Mouse (Mus musculus): Measurements from ENCODE around the gene Zfp13. TPM values are rescaled to one million over a fixed set of nuclear protein-coding genes. Genes with fewer than 3 reads are reported as not detected.

Gene Zfp13
- total and polyA plus RNA-seq, 3 experiments: 0.08 to 0.38 TPM; not detected in 1

DNA sequence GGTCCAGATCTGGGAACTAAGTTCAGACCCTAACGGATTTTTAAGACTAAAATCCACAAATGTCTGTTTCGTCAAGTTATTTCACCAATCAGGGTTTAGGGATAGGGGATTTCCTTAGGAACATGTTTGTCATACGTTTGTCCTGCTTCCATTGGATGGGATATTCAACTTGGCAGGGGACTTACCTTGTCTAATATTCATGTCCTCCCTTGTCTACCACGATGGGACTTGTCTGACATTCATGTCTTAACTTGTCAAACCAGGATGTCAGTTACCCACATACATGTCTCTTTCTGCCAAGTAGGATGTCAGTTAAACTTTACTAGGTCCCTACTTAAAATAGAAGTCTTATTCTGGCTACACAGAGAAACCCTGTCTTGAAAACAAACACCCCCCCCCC, 55.3 kb downstream of the Zfp13 start:
- no peak overlapping the region for H3K4me3 ChIP-seq (ENCODE audit: control insufficient read depth in 1 of 2, insufficient read depth in 1 of 2, low read depth in 2 of 2, low read length in 2 of 2)
- H3K27ac ChIP-seq (ENCODE audit: control insufficient read depth, low read depth, low read length): no peak overlapping the region
- H3K9ac ChIP-seq (ENCODE audit: control insufficient read depth, low read depth, low read length, poor library complexity, severe bottlenecking): no peak overlapping the region
- no peaks in the 10 kb centered on the region for H3K9me3 ChIP-seq (replicated peaks; ENCODE audit: insufficient read depth, low read length)
- no peaks in the 10 kb centered on the region for H3K27me3 ChIP-seq (ENCODE audit: control insufficient read depth in 1 of 2, insufficient read depth in 2 of 2, low read length in 2 of 2)
- peaks cover 0 to 22% of the 10 kb centered on the region in 2 experiments; a peak in 2 of 4 replicates for H3K36me3 ChIP-seq (ENCODE audit: control insufficient read depth in 1 of 2, insufficient read depth in 2 of 2, low read length in 2 of 2)
- TF ChIP-seq RCOR1 (IDR thresholded peaks at IDR 0.05; ENCODE audit: low read depth, low read length) (no peak), MAZ (IDR thresholded peaks at IDR 0.05; ENCODE audit: low read depth, low read length) (no peak), ZMIZ1 (IDR thresholded peaks at IDR 0.05; ENCODE audit: low read depth, low read length) (no peak), POLR2A (IDR thresholded peaks at IDR 0.05; ENCODE audit: control insufficient read depth in 1 of 2, insufficient read depth in 1 of 2, low read depth in 1 of 2, low read length in 2 of 2, poor library complexity in 1 of 2) (no peak), GATA1 (IDR thresholded peaks at IDR 0.05; ENCODE audit: low read depth, low read length) (no peak), POLR2AphosphoS2 (IDR thresholded peaks at IDR 0.05; ENCODE audit: low read length) (no peak), USF1 (IDR thresholded peaks at IDR 0.05; ENCODE audit: low read depth, low read length) (no peak), MXI1 (IDR thresholded peaks at IDR 0.05; ENCODE audit: low read depth, low read length) (no peak), TBP (IDR thresholded peaks at IDR 0.05; ENCODE audit: low read depth, low read length) (no peak), HCFC1 (IDR thresholded peaks at IDR 0.05; ENCODE audit: low read depth, low read length) (no peak), TCF12 (IDR thresholded peaks at IDR 0.05; ENCODE audit: low read depth, low read length) (no peak), MAX (IDR thresholded peaks at IDR 0.05; ENCODE audit: low read length) (no peak), MAFK (IDR thresholded peaks at IDR 0.05; ENCODE audit: borderline replicate concordance, low read depth, low read length) (no peak), ZKSCAN1 (IDR thresholded peaks at IDR 0.05; ENCODE audit: low read depth, low read length) (no peak), CHD2 (IDR thresholded peaks at IDR 0.05; ENCODE audit: low read length) (no peak), USF2 (IDR thresholded peaks at IDR 0.05; ENCODE audit: borderline replicate concordance in 1 of 2, insufficient read depth in 1 of 2, low read depth in 1 of 2, low read length in 2 of 2) (no peak), EP300 (IDR thresholded peaks at IDR 0.05; ENCODE audit: low read depth in 1 of 2, low read length in 2 of 2) (no peak)
- peaks cover 3% of the 10 kb centered on the region; the same call in 1 of the 2 replicates for H3K79me2 ChIP-seq (ENCODE audit: control insufficient read depth, insufficient read depth, low read length, poor library complexity)
- DNase-seq (ENCODE audit: low read depth, low spot score): no peak
- H3K4me1 ChIP-seq (ENCODE audit: control insufficient read depth in 1 of 2, insufficient read depth in 2 of 2, low read length in 2 of 2): peaks cover 0 to 29% of the 10 kb centered on the region in 2 experiments; a peak in 2 of 4 replicates

DNA sequence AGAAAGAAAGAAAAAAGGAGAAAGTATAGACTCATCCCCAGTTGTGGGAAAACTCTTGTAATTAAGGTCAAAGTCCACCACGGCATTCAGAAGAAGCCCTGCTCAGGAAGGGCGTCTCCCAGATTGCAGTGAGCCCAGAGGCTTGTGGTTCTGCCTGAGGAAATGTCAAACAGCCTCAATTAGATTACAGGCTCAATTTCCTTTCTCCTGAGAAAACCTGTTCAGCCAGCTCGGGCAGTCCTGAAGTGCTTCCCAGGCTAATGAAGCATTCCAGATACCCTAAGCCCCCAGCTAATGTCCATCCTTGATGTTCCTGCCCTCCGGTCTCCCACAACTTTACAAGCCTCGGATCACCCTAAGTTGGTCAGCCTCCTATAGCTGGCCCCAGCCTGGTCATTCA, 56.0 kb downstream of the Zfp13 start:
- Histone ChIP-seq H3K4me1 (ENCODE audit: control insufficient read depth in 1 of 2, insufficient read depth in 2 of 2, low read length in 2 of 2) (peaks cover 0 to 29% of the 10 kb centered on the region in 2 experiments; a peak in 2 of 4 replicates), H3K36me3 (ENCODE audit: control insufficient read depth in 1 of 2, insufficient read depth in 2 of 2, low read length in 2 of 2) (peaks cover 0 to 22% of the 10 kb centered on the region in 2 experiments; a peak in 2 of 4 replicates), H3K4me3 (ENCODE audit: control insufficient read depth in 1 of 2, insufficient read depth in 1 of 2, low read depth in 2 of 2, low read length in 2 of 2) (no peak overlapping the region), H3K27ac (ENCODE audit: control insufficient read depth, low read depth, low read length) (no peak overlapping the region), H3K9me3 (replicated peaks; ENCODE audit: insufficient read depth, low read length) (no peaks in the 10 kb centered on the region), H3K27me3 (ENCODE audit: control insufficient read depth in 1 of 2, insufficient read depth in 2 of 2, low read length in 2 of 2) (no peaks in the 10 kb centered on the region), H3K79me2 (ENCODE audit: control insufficient read depth, insufficient read depth, low read length, poor library complexity) (peaks cover 3% of the 10 kb centered on the region; the same call in 1 of the 2 replicates), H3K9ac (ENCODE audit: control insufficient read depth, low read depth, low read length, poor library complexity, severe bottlenecking) (no peak overlapping the region)
- no peak for TF ChIP-seq CHD1 (IDR thresholded peaks at IDR 0.05; ENCODE audit: low read depth, low read length)
- no peak for TF ChIP-seq MXI1 (IDR thresholded peaks at IDR 0.05; ENCODE audit: low read depth, low read length)
- no peak for TF ChIP-seq CTCF (IDR thresholded peaks at IDR 0.05 in 2 of 3, conservative IDR thresholded peaks at IDR 0.05 in 1 of 3; ENCODE audit: control insufficient read depth in 1 of 3, insufficient read depth in 1 of 3, low read depth in 2 of 3, low read length in 3 of 3, poor library complexity in 1 of 3, severe bottlenecking in 1 of 3)
- peak; percentile 37 for DNase-seq (ENCODE audit: low read depth, low spot score)

All from MEL (cell line).